Mouse (Mus musculus): ENCODE data around the gene Rpl23a.

DNA sequence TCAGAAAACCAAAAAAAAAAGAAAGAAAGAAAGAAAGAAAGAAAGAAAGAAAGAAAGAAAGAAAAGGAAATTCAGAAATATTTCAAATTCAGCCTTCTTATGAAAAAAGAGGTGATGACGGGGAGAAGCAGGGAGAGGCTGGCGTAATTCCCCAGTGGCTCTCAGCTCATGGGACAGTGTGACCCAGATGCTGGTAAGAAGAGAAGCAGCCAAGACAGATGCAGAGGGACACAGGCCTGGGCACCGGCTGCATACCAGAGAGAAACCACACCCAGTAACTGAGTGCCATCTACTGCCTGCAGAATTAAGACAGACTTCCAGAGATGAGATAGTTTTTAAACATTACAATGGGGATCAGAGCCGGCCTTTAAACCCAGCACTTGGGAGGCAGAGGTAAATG, 40.2 kb upstream of the Rpl23a start:
- TF ChIP-seq POLR2A (IDR thresholded peaks at IDR 0.05; ENCODE audit: borderline replicate concordance, control insufficient read depth, low read depth, low read length) (no peak), CTCF (IDR thresholded peaks at IDR 0.05; ENCODE audit: control insufficient read depth, insufficient read depth, low read length) (no peak)

All from bone marrow, adult 2 months (tissue).